Mouse (Mus musculus): ENCODE results near the gene Plekhn1. TPM values are rescaled to one million over a fixed set of nuclear protein-coding genes. Genes with fewer than 3 reads are reported as not detected.

The Plekhn1 gene
- total and polyA plus RNA-seq, 2 experiments, result 6.9 to 18.5 TPM

DNA sequence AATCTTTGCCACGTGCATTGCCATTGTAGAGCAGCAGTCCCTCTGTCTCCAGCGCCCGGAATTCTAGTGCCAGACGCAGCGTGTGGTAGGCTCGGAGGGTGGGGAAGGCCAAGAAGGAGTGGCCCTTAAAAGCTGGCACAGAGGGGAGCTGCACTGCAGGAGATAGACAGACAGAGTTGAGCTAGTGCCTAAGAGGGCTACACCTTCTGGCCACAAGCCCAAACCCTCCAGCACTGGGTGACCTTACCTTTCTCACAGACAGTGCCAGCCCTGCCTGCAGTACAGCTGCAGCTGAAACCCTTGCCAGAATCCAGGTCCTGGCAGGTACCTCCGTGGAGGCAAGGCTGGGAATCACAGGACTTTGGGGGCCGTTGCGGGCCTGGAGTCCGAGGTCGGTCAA is 62.8 kb downstream of the Plekhn1 start:
- WGBS, result 94% methylated on average over 11 of the region's 11 CpGs
- H3K36me3 ChIP-seq (ENCODE audit: control insufficient read depth, insufficient read depth, low read length), result peaks cover 16% of the 10 kb centered on the region; the same call in 1 of the 2 replicates

More for the DNA sequence above, 62.8 kb downstream of the Plekhn1 start:
- DNase-seq (ENCODE audit: extremely low read depth, low read depth, low spot score), result no peak
- Histone ChIP-seq H3K9ac (ENCODE audit: low read depth, low read length) (no peak overlapping the region), H3K4me3 (ENCODE audit: insufficient read depth, low read depth, low read length) (no peak overlapping the region), H3K27ac (replicated peaks; ENCODE audit: insufficient read depth, low read depth, low read length) (no peak overlapping the region), H3K27me3 (ENCODE audit: control insufficient read depth, insufficient read depth, low read length) (no peaks in the 10 kb centered on the region), H3K79me2 (ENCODE audit: control insufficient read depth, insufficient read depth, low read length) (no peaks in the 10 kb centered on the region), H3K4me1 (ENCODE audit: control insufficient read depth, insufficient read depth, low read length) (0 out of 2 replicates have a peak, but pooled peaks cover 2% of the 10 kb centered on the region)
- no peak for TF ChIP-seq POLR2A (IDR thresholded peaks at IDR 0.05; ENCODE audit: extremely low read depth, insufficient read depth, low read length)
- no peak for TF ChIP-seq CTCF (IDR thresholded peaks at IDR 0.05; ENCODE audit: low read depth, low read length)

Other genes with a start within 250 kb of the Plekhn1 start
- 2.8 TPM in 2 replicates for gene B3galt6, start 242.2 kb downstream of the Plekhn1 start, total RNA-seq (2014; rRNA removed)
- gene B3galt6, start 242.2 kb downstream of the Plekhn1 start, polyA plus RNA-seq (2012; rRNA removed), result 2.5 and 2.6 TPM in 2 replicates
- gene Sdf4, start 242.0 kb downstream of the Plekhn1 start, total RNA-seq (2014; rRNA removed), result 141 and 156 TPM in 2 replicates
- 34.9 and 37.2 TPM in 2 replicates for gene Sdf4, start 242.0 kb downstream of the Plekhn1 start, polyA plus RNA-seq (2012; rRNA removed)
- 0.65 and 0.67 TPM in 2 replicates for gene Tnfrsf4, start 221.0 kb downstream of the Plekhn1 start, total RNA-seq (2014; rRNA removed)
- gene Tnfrsf4, start 221.0 kb downstream of the Plekhn1 start, polyA plus RNA-seq (2012; rRNA removed), result 0.83 and 2.5 TPM in 2 replicates
- 0.94 TPM in 1 of 2 replicates, not detected in the other for gene Tnfrsf18, start 208.7 kb downstream of the Plekhn1 start, total RNA-seq (2014; rRNA removed)
- 0.41 and 0.81 TPM in 2 replicates for gene Tnfrsf18, start 208.7 kb downstream of the Plekhn1 start, polyA plus RNA-seq (2012; rRNA removed)
- 0.37 TPM in 1 of 2 replicates, not detected in the other for gene Ttll10, start 175.4 kb downstream of the Plekhn1 start, total RNA-seq (2014; rRNA removed)
- gene Ttll10, start 175.4 kb downstream of the Plekhn1 start, polyA plus RNA-seq (2012; rRNA removed), result 0.11 and 0.12 TPM in 2 replicates
- gene 9430015G10Rik, start 124.9 kb downstream of the Plekhn1 start, total RNA-seq (2014; rRNA removed), result 3.8 and 4.5 TPM in 2 replicates
- gene 9430015G10Rik, start 124.9 kb downstream of the Plekhn1 start, polyA plus RNA-seq (2012; rRNA removed), result 3.7 and 9.1 TPM in 2 replicates
- not detected in 2 replicates for gene Rnf223, start 104.3 kb downstream of the Plekhn1 start, total RNA-seq (2014; rRNA removed)
- 0.17 TPM in 1 of 2 replicates, not detected in the other for gene Rnf223, start 104.3 kb downstream of the Plekhn1 start, polyA plus RNA-seq (2012; rRNA removed)
- gene Agrn, start 37.4 kb downstream of the Plekhn1 start, total RNA-seq (2014; rRNA removed), result 10.4 and 13.8 TPM in 2 replicates
- 20.5 and 33.2 TPM in 2 replicates for gene Agrn, start 37.4 kb downstream of the Plekhn1 start, polyA plus RNA-seq (2012; rRNA removed)
- 14.2 and 20.7 TPM in 2 replicates for gene Isg15, start 34.0 kb downstream of the Plekhn1 start, total RNA-seq (2014; rRNA removed)
- 26.8 and 44.3 TPM in 2 replicates for gene Isg15, start 34.0 kb downstream of the Plekhn1 start, polyA plus RNA-seq (2012; rRNA removed)
- gene AW011738, start 31.6 kb downstream of the Plekhn1 start, total RNA-seq (2014; rRNA removed), result 2.5 and 3.0 TPM in 2 replicates
- gene AW011738, start 31.6 kb downstream of the Plekhn1 start, polyA plus RNA-seq (2012; rRNA removed), result 1.7 and 3.7 TPM in 2 replicates
- 0.07 and 0.09 TPM in 2 replicates for gene Perm1, start 19.0 kb downstream of the Plekhn1 start, total RNA-seq (2014; rRNA removed)
- 0.04 TPM in 1 of 2 replicates, not detected in the other for gene Perm1, start 19.0 kb downstream of the Plekhn1 start, polyA plus RNA-seq (2012; rRNA removed)
- gene Noc2l, start 1.2 kb upstream of the Plekhn1 start, total RNA-seq (2014; rRNA removed), result 16.4 and 17.8 TPM in 2 replicates
- 28.5 and 35.8 TPM in 2 replicates for gene Noc2l, start 1.2 kb upstream of the Plekhn1 start, polyA plus RNA-seq (2012; rRNA removed)
- gene Samd11, start 20.8 kb upstream of the Plekhn1 start, total RNA-seq (2014; rRNA removed), result under 0.01 TPM in 1 of 2 replicates, not detected in the other
- 0.04 TPM in 1 of 2 replicates, not detected in the other for gene Samd11, start 20.8 kb upstream of the Plekhn1 start, polyA plus RNA-seq (2012; rRNA removed)
- gene Vmn2r-ps159, start 96.2 kb upstream of the Plekhn1 start, total RNA-seq (2014; rRNA removed), result not detected in 2 replicates
- gene Vmn2r-ps159, start 96.2 kb upstream of the Plekhn1 start, polyA plus RNA-seq (2012; rRNA removed), result not detected in 2 replicates

Data from liver, adult 2 months (tissue).